Mouse (Mus musculus): ENCODE results near the gene Rps3. TPM values are rescaled to one million over a fixed set of nuclear protein-coding genes. Genes with fewer than 3 reads are reported as not detected.
A peak's percentile ranks its signal among the peaks of the same experiment; 100 is the strongest.

Rps3 gene
- polyA plus RNA-seq, 1 experiment from 2014 or later = 876 TPM

- Histone ChIP-seq H3K27ac (replicated peaks; ENCODE audit: low read depth, low read length) (no peak overlapping the region), H3K9ac (ENCODE audit: low read depth, low read length) (no peak overlapping the region), H3K36me3 (ENCODE audit: control insufficient read depth, insufficient read depth, low read length) (peaks cover 11% of the 10 kb centered on the region; the same call in 1 of the 2 replicates), H3K9me3 (ENCODE audit: control insufficient read depth, low read length) (no peaks in the 10 kb centered on the region), H3K4me2 (ENCODE audit: low read depth, low read length) (no peak overlapping the region), H3K4me1 (ENCODE audit: control insufficient read depth, insufficient read depth, low read length) (no peaks in the 10 kb centered on the region), H3K4me3 (ENCODE audit: low read depth, low read length) (no peak overlapping the region), H3K27me3 (replicated peaks; ENCODE audit: control insufficient read depth, insufficient read depth, low read length) (no peaks in the 10 kb centered on the region)
- ATAC-seq (ENCODE audit: low read depth) (no peak), DNase-seq (ENCODE audit: low spot score) (no peak)
- 92% methylated on average over 14 of the region's 15 CpGs for WGBS
Measured at GRCm38 (mm10) chr7:99459888-99460652, 23.5 kb downstream of the Rps3 start.

DNA sequence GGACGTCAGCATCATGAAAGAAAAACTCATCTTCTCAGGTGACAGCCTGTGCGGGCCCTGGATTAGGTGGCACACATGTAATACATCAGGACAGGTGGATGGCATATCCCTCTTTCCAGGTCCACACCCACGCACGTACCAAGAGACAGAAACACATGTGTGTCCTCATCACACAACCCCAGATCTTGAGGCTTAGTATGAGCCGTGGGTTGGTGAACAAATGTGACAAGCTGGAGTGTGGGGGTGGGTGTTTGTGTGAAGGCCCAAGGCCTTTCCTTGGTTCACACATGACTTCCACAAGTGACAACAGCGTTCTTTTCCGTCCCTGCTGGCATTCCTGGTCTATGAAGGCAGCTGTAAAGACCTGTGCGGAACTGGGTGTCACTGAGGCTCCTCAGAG is 24.7 kb downstream of the Rps3 start:
- Histone ChIP-seq H3K4me2 (ENCODE audit: low read depth, low read length) (no peak overlapping the region), H3K36me3 (ENCODE audit: control insufficient read depth, insufficient read depth, low read length) (peaks cover 11% of the 10 kb centered on the region; the same call in 1 of the 2 replicates), H3K4me3 (ENCODE audit: low read depth, low read length) (no peak overlapping the region), H3K9me3 (ENCODE audit: control insufficient read depth, low read length) (no peaks in the 10 kb centered on the region), H3K9ac (ENCODE audit: low read depth, low read length) (no peak overlapping the region), H3K27me3 (replicated peaks; ENCODE audit: control insufficient read depth, insufficient read depth, low read length) (no peaks in the 10 kb centered on the region), H3K4me1 (ENCODE audit: control insufficient read depth, insufficient read depth, low read length) (no peaks in the 10 kb centered on the region), H3K27ac (replicated peaks; ENCODE audit: low read depth, low read length) (no peak overlapping the region)
- 78% methylated on average over 8 of the region's 8 CpGs for WGBS
- DNase-seq (ENCODE audit: low spot score) = no peak
- ATAC-seq (ENCODE audit: low read depth) = no peak

- H3K4me3 ChIP-seq (ENCODE audit: low read depth, low read length) = no peak overlapping the region
- no peaks in the 10 kb centered on the region for H3K27me3 ChIP-seq (replicated peaks; ENCODE audit: control insufficient read depth, insufficient read depth, low read length)
- no peaks in the 10 kb centered on the region for H3K4me1 ChIP-seq (ENCODE audit: control insufficient read depth, insufficient read depth, low read length)
- H3K27ac ChIP-seq (replicated peaks; ENCODE audit: low read depth, low read length) = no peak overlapping the region
- H3K9ac ChIP-seq (ENCODE audit: low read depth, low read length) = no peak overlapping the region
- H3K4me2 ChIP-seq (ENCODE audit: low read depth, low read length) = no peak overlapping the region
- 65% methylated on average over 4 of the region's 4 CpGs for WGBS
- no peaks in the 10 kb centered on the region for H3K36me3 ChIP-seq (ENCODE audit: control insufficient read depth, insufficient read depth, low read length)
- ATAC-seq (ENCODE audit: low read depth) (no peak), DNase-seq (ENCODE audit: low spot score) (no peak)
- no peaks in the 10 kb centered on the region for H3K9me3 ChIP-seq (ENCODE audit: control insufficient read depth, low read length)
Measured at GRCm38 (mm10) chr7:99454044-99454443, 29.5 kb downstream of the Rps3 start.

GRCm38 (mm10) chr7:99452859-99453258 is 30.7 kb downstream of the Rps3 start:
- H3K9ac ChIP-seq (ENCODE audit: low read depth, low read length) = no peak overlapping the region
- H3K4me1 ChIP-seq (ENCODE audit: control insufficient read depth, insufficient read depth, low read length) = no peaks in the 10 kb centered on the region
- H3K4me3 ChIP-seq (ENCODE audit: low read depth, low read length) = no peak overlapping the region
- H3K27ac ChIP-seq (replicated peaks; ENCODE audit: low read depth, low read length) = no peak overlapping the region
- no peak for DNase-seq (ENCODE audit: low spot score)
- no peaks in the 10 kb centered on the region for H3K36me3 ChIP-seq (ENCODE audit: control insufficient read depth, insufficient read depth, low read length)
- no peak for ATAC-seq (ENCODE audit: low read depth)
- 74% methylated on average over 7 of the region's 7 CpGs for WGBS
- H3K27me3 ChIP-seq (replicated peaks; ENCODE audit: control insufficient read depth, insufficient read depth, low read length) = no peaks in the 10 kb centered on the region
- no peaks in the 10 kb centered on the region for H3K9me3 ChIP-seq (ENCODE audit: control insufficient read depth, low read length)
- H3K4me2 ChIP-seq (ENCODE audit: low read depth, low read length) = no peak overlapping the region

DNA sequence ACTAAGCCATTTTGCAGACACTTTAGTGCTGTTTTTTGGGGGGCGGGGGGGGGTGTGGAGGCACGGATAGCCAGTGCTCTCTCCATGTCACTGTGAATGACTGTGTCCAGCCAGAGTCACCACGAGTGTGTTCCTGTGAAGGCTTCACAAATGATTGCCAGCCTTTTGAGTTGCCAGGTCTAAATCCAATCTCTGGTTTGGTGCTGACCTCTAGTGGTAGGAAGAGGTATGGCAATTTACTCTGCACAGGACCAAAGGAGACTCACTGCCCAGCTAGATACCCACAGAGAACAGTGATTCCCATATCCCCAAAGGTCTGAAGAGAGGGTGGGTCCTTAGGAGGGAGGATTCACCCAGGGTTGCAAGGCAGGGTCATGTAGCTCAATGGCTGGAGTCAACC is 32.8 kb downstream of the Rps3 start:
- peak; percentile 83 for DNase-seq (ENCODE audit: low spot score)
- WGBS = 0% methylated on average over 3 of the region's 3 CpGs

DNA sequence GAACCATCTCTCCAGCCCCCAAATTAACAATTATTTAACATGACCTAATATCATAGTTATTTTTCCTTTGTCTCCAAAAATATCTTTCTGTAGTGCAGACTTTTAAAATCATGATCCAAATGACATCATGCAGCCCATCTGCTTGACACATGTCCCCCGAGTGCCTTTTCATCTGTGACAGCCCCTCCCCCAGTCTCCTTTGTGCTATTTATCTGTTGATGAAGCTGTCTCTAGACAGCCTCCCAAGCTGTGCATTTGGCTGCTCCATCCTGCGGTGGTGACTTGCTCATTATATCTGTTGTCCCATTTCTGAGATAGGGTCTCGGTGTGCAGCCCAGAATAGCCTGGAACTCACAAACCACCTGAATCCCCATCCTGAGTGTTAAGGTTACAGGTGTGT is 33.8 kb downstream of the Rps3 start:
- Histone ChIP-seq H3K27ac (replicated peaks; ENCODE audit: low read depth, low read length) (no peak overlapping the region), H3K9me3 (ENCODE audit: control insufficient read depth, low read length) (no peaks in the 10 kb centered on the region), H3K27me3 (replicated peaks; ENCODE audit: control insufficient read depth, insufficient read depth, low read length) (no peaks in the 10 kb centered on the region), H3K36me3 (ENCODE audit: control insufficient read depth, insufficient read depth, low read length) (no peaks in the 10 kb centered on the region), H3K4me1 (ENCODE audit: control insufficient read depth, insufficient read depth, low read length) (no peaks in the 10 kb centered on the region), H3K4me2 (ENCODE audit: low read depth, low read length) (no peak overlapping the region), H3K4me3 (ENCODE audit: low read depth, low read length) (no peak overlapping the region), H3K9ac (ENCODE audit: low read depth, low read length) (no peak overlapping the region)
- 49% methylated on average over 3 of the region's 3 CpGs for WGBS
- ATAC-seq (ENCODE audit: low read depth) (no peak), DNase-seq (ENCODE audit: low spot score) (peak; percentile 56)

More for the DNA sequence above, 32.8 kb downstream of the Rps3 start:
- H3K4me1 ChIP-seq (ENCODE audit: control insufficient read depth, insufficient read depth, low read length) = no peaks in the 10 kb centered on the region
- no peaks in the 10 kb centered on the region for H3K36me3 ChIP-seq (ENCODE audit: control insufficient read depth, insufficient read depth, low read length)
- ATAC-seq (ENCODE audit: low read depth) = peak; percentile 58
- H3K9ac ChIP-seq (ENCODE audit: low read depth, low read length) = no peak overlapping the region
- H3K9me3 ChIP-seq (ENCODE audit: control insufficient read depth, low read length) = no peaks in the 10 kb centered on the region
- no peak overlapping the region for H3K27ac ChIP-seq (replicated peaks; ENCODE audit: low read depth, low read length)
- no peak overlapping the region for H3K4me3 ChIP-seq (ENCODE audit: low read depth, low read length)
- no peaks in the 10 kb centered on the region for H3K27me3 ChIP-seq (replicated peaks; ENCODE audit: control insufficient read depth, insufficient read depth, low read length)
- H3K4me2 ChIP-seq (ENCODE audit: low read depth, low read length) = no peak overlapping the region

DNA sequence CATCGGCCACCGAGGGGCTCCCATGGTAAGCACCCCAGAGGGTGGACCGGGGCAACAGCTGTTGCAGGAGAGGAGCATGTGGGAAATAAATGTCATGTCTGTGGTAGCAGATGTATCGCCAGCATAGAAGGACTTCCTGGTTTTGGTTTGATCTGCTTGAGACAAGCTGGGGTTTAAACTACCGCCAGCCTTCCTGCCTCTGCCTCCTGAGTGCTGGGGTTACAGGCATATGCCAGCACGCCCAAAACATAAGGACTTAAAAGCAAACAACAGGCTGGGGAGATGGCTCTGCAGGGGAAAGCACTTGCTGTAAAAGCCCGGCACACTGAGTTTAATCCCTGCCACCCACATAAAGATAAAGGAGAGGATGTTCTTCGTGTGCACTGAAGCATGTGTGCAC is 34.5 kb downstream of the Rps3 start:
- no peak overlapping the region for H3K9ac ChIP-seq (ENCODE audit: low read depth, low read length)
- H3K9me3 ChIP-seq (ENCODE audit: control insufficient read depth, low read length) = no peaks in the 10 kb centered on the region
- WGBS = 62% methylated on average over 8 of the region's 8 CpGs
- DNase-seq (ENCODE audit: low spot score) = no peak
- no peak overlapping the region for H3K27ac ChIP-seq (replicated peaks; ENCODE audit: low read depth, low read length)
- H3K4me2 ChIP-seq (ENCODE audit: low read depth, low read length) = no peak overlapping the region
- ATAC-seq (ENCODE audit: low read depth) = no peak
- H3K27me3 ChIP-seq (replicated peaks; ENCODE audit: control insufficient read depth, insufficient read depth, low read length) = no peaks in the 10 kb centered on the region
- H3K4me1 ChIP-seq (ENCODE audit: control insufficient read depth, insufficient read depth, low read length) = no peaks in the 10 kb centered on the region
- H3K4me3 ChIP-seq (ENCODE audit: low read depth, low read length) = no peak overlapping the region
- no peaks in the 10 kb centered on the region for H3K36me3 ChIP-seq (ENCODE audit: control insufficient read depth, insufficient read depth, low read length)

GRCm38 (mm10) chr7:99448619-99449018 is 34.9 kb downstream of the Rps3 start:
- DNase-seq (ENCODE audit: low spot score) (no peak), ATAC-seq (ENCODE audit: low read depth) (no peak)
- H3K9me3 ChIP-seq (ENCODE audit: control insufficient read depth, low read length) = no peaks in the 10 kb centered on the region
- H3K27ac ChIP-seq (replicated peaks; ENCODE audit: low read depth, low read length) = no peak overlapping the region
- H3K4me1 ChIP-seq (ENCODE audit: control insufficient read depth, insufficient read depth, low read length) = no peaks in the 10 kb centered on the region
- no peaks in the 10 kb centered on the region for H3K36me3 ChIP-seq (ENCODE audit: control insufficient read depth, insufficient read depth, low read length)
- no peaks in the 10 kb centered on the region for H3K27me3 ChIP-seq (replicated peaks; ENCODE audit: control insufficient read depth, insufficient read depth, low read length)
- no peak overlapping the region for H3K4me2 ChIP-seq (ENCODE audit: low read depth, low read length)
- WGBS = 64% methylated on average over 5 of the region's 5 CpGs
- no peak overlapping the region for H3K4me3 ChIP-seq (ENCODE audit: low read depth, low read length)
- no peak overlapping the region for H3K9ac ChIP-seq (ENCODE audit: low read depth, low read length)

GRCm38 (mm10) chr7:99447323-99447722 is 36.2 kb downstream of the Rps3 start:
- Histone ChIP-seq H3K4me3 (ENCODE audit: low read depth, low read length) (no peak overlapping the region), H3K9ac (ENCODE audit: low read depth, low read length) (0 out of 2 replicates have a peak overlapping the region, but pooled peaks have one; percentile 5), H3K27me3 (replicated peaks; ENCODE audit: control insufficient read depth, insufficient read depth, low read length) (no peaks in the 10 kb centered on the region), H3K36me3 (ENCODE audit: control insufficient read depth, insufficient read depth, low read length) (no peaks in the 10 kb centered on the region), H3K27ac (replicated peaks; ENCODE audit: low read depth, low read length) (no peak overlapping the region), H3K4me2 (ENCODE audit: low read depth, low read length) (no peak overlapping the region), H3K9me3 (ENCODE audit: control insufficient read depth, low read length) (no peaks in the 10 kb centered on the region), H3K4me1 (ENCODE audit: control insufficient read depth, insufficient read depth, low read length) (no peaks in the 10 kb centered on the region)
- WGBS = 51% methylated on average over 5 of the region's 5 CpGs
- ATAC-seq (ENCODE audit: low read depth) (no peak), DNase-seq (ENCODE audit: low spot score) (no peak)

All from embryonic facial prominence, embryonic 14.5 days (tissue).